Mouse (Mus musculus): Measurements from ENCODE around the gene Cd38.

DNA sequence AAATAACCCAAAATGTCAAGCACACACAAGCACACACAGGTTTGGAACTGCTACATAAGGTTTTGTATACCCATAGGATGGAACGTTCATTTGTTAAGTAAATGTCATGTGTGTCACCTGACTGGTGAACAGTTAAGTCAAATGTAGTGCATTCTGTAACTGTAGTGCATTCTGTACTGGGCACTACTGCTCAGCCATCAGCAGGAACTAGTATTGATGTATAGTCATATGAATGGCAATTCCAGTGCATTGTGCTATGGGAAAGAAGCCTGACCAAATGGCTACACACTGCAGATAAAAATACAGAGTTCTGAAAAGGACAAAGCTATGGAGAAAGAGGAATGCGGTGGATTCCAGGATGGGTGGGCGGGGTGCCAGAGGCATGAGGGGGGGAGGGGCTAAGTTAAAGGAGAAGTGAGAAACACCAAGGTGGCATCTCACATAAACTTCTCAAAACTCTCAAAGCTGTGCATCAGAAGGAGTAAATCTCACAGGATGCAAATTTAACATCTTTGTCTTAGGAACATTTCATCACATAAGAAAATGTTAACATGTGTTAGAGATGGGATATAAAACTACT lies 25.7 kb upstream of the Cd38 start:
- TF ChIP-seq CTCF (IDR thresholded peaks at IDR 0.05; ENCODE audit: control insufficient read depth, insufficient read depth, low read length) (no peak), POLR2A (IDR thresholded peaks at IDR 0.05; ENCODE audit: borderline replicate concordance, control insufficient read depth, low read depth, low read length) (no peak)
